ENCODE assay signal across 7 mouse cellular contexts in the genomic region with DNA sequence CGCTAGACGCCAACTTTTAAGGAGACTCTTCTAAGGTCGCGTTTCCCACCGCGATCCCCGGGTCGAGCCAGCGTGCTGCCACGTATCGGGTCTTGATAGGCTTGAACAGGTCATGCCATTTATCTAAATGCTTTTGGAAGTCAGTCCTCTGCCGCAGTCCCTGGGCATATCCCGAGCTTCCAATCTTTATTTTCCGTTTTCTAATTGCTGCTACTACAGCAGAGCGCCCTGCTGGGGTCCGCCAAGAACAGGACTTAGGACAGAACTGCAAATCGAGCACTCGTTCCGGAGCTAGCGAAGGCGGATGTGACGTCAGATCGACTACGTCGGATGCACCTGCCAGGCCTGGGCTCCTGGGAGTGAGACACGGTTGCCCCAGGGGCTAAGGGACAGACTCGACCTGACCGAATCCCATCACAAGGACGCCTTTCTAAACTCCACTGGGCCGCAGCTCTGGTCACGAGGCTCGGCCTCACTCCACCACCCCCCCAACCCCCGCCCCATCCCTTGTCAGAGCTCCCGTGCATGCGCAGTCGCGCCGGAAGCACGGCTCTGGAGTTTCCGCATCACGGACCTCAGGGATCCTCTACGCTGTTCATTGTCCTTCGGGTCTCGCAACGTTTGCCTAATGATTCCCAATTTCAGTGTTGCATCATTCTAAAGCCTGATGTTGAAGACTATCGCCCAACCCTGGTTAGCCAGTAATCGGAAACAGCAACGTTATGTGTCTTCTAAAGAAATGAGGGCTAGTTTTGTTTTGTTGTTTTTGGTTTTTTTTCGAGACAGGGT. TPM values are rescaled to one million over a fixed set of nuclear protein-coding genes. Genes with fewer than 3 reads are reported as not detected.
DNase-seq lines count a peak whose midpoint lies in the region; ATAC-seq and TF ChIP-seq lines count a peak whose summit lies in the region.

No protein-coding gene starts in this region.

- ATAC-seq in embryonic facial prominence, embryonic 12.5 days (ENCODE audit: insufficient number of reproducible peaks, insufficient read depth, low FRiP score, low TSS enrichment): peak; percentile 85
- peak; percentile 89 for ATAC-seq in limb, embryonic 12.5 days (ENCODE audit: insufficient number of reproducible peaks, insufficient read depth, low FRiP score, low TSS enrichment, low read depth)
- peak; percentile 97 for ATAC-seq in midbrain, embryonic 15.5 days (replicated peaks)

- H3K27me3 ChIP-seq in embryonic facial prominence, embryonic 12.5 days: no peaks in the 10 kb centered on the region
- H3K27me3 ChIP-seq in kidney, adult 2 months (replicated peaks; ENCODE audit: control insufficient read depth, insufficient read depth, low read length): no peaks in the 10 kb centered on the region
- H3K27me3 ChIP-seq in limb, embryonic 12.5 days: no peaks in the 10 kb centered on the region
- H3K27me3 ChIP-seq in midbrain, embryonic 15.5 days (replicated peaks): no peaks in the 10 kb centered on the region
- no peaks in the 10 kb centered on the region for H3K27me3 ChIP-seq in spleen, adult 2 months (ENCODE audit: control insufficient read depth, insufficient read depth, low read length)

- TF ChIP-seq POLR2A in kidney, adult 2 months (IDR thresholded peaks at IDR 0.05; ENCODE audit: low read depth, low read length): no peak
- TF ChIP-seq POLR2A in spleen, adult 2 months (IDR thresholded peaks at IDR 0.05; ENCODE audit: low read depth, low read length): peak; percentile 77

- H3K27ac ChIP-seq in embryonic facial prominence, embryonic 12.5 days: peak overlapping the region; percentile 89
- peak overlapping the region; percentile 95 for H3K27ac ChIP-seq in kidney, adult 2 months (ENCODE audit: insufficient read depth, low read depth, low read length)
- H3K27ac ChIP-seq in limb, embryonic 12.5 days: peak overlapping the region; percentile 90
- peak overlapping the region; percentile 98 for H3K27ac ChIP-seq in midbrain, embryonic 15.5 days
- peak overlapping the region; percentile 98 for H3K27ac ChIP-seq in spleen, adult 2 months (ENCODE audit: insufficient read depth, low read length)

- WGBS in embryonic facial prominence, embryonic 12.5 days: 2% methylated on average over 49 of the region's 49 CpGs
- under 1% methylated on average over 49 of the region's 49 CpGs for WGBS in kidney, adult 2 months
- 2% methylated on average over 49 of the region's 49 CpGs for WGBS in limb, embryonic 12.5 days
- WGBS in midbrain, embryonic 15.5 days: under 1% methylated on average over 49 of the region's 49 CpGs
- under 1% methylated on average over 49 of the region's 49 CpGs for WGBS in spleen, adult 2 months

- H3K4me3 ChIP-seq in embryonic facial prominence, embryonic 12.5 days: peak overlapping the region; percentile 54
- H3K4me3 ChIP-seq in kidney, adult 2 months (ENCODE audit: insufficient read depth, low read depth, low read length): peak overlapping the region; percentile 63
- peak overlapping the region; percentile 54 for H3K4me3 ChIP-seq in limb, embryonic 12.5 days (replicated peaks)
- peak overlapping the region; percentile 46 for H3K4me3 ChIP-seq in midbrain, embryonic 15.5 days
- H3K4me3 ChIP-seq in spleen, adult 2 months (ENCODE audit: extremely low read depth, insufficient read depth, insufficient read length): peak overlapping the region; percentile 82

- peaks cover 10% of the 10 kb centered on the region for H3K36me3 ChIP-seq in embryonic facial prominence, embryonic 12.5 days
- H3K36me3 ChIP-seq in kidney, adult 2 months (ENCODE audit: control insufficient read depth, insufficient read depth, low read length): no peaks in the 10 kb centered on the region; the same call in 1 of the 2 replicates
- H3K36me3 ChIP-seq in limb, embryonic 12.5 days: peaks cover 26% of the 10 kb centered on the region
- H3K36me3 ChIP-seq in midbrain, embryonic 15.5 days (replicated peaks): peaks cover under 1% of the 10 kb centered on the region; the same call in 1 of the 2 replicates
- peaks cover 3% of the 10 kb centered on the region for H3K36me3 ChIP-seq in spleen, adult 2 months (ENCODE audit: control insufficient read depth, insufficient read depth, low read length)

- H3K4me1 ChIP-seq in embryonic facial prominence, embryonic 12.5 days: 0 out of 2 replicates have a peak, but pooled peaks cover 6% of the 10 kb centered on the region
- no peaks in the 10 kb centered on the region for H3K4me1 ChIP-seq in kidney, adult 2 months (ENCODE audit: control insufficient read depth, insufficient read depth, low read length)
- 0 out of 2 replicates have a peak, but pooled peaks cover 4% of the 10 kb centered on the region for H3K4me1 ChIP-seq in limb, embryonic 12.5 days (replicated peaks)
- peaks cover 5% of the 10 kb centered on the region; the same call in 1 of the 2 replicates for H3K4me1 ChIP-seq in midbrain, embryonic 15.5 days
- H3K4me1 ChIP-seq in spleen, adult 2 months (ENCODE audit: control insufficient read depth, insufficient read depth, insufficient read length): no peaks in the 10 kb centered on the region; the same call in 1 of the 2 replicates

- peak; percentile 91 for DNase-seq in adrenal gland, postnatal 25 days
- DNase-seq in heart, adult 11 months: peak; percentile 99
- peak; percentile 96 for DNase-seq in kidney, adult 2 months
- DNase-seq in spleen, adult 2 months (ENCODE audit: low read depth in 1 of 2, low spot score in 2 of 2): peak; percentile 85 to 89

- peak overlapping the region; percentile 53 for H3K9ac ChIP-seq in embryonic facial prominence, embryonic 12.5 days
- peak overlapping the region; percentile 57 for H3K9ac ChIP-seq in limb, embryonic 12.5 days (replicated peaks)
- peak overlapping the region; percentile 63 for H3K9ac ChIP-seq in midbrain, embryonic 15.5 days

- TF ChIP-seq CTCF in kidney, adult 2 months (conservative IDR thresholded peaks at IDR 0.05; ENCODE audit: insufficient read depth, insufficient read length, low read depth, low read length): no peak
- TF ChIP-seq CTCF in spleen, adult 2 months (IDR thresholded peaks at IDR 0.05; ENCODE audit: extremely low read depth, insufficient read depth, insufficient read length, insufficient replicate concordance): no peak

- H3K9me3 ChIP-seq in embryonic facial prominence, embryonic 12.5 days: no peaks in the 10 kb centered on the region
- H3K9me3 ChIP-seq in limb, embryonic 12.5 days: no peaks in the 10 kb centered on the region
- no peaks in the 10 kb centered on the region for H3K9me3 ChIP-seq in midbrain, embryonic 15.5 days

- peak overlapping the region; percentile 67 for H3K4me2 ChIP-seq in embryonic facial prominence, embryonic 12.5 days (replicated peaks)
- H3K4me2 ChIP-seq in limb, embryonic 12.5 days: peak overlapping the region; percentile 64
- H3K4me2 ChIP-seq in midbrain, embryonic 15.5 days: peak overlapping the region; percentile 71

RNA-seq across cellular contexts. Expression of gene Anp32e, which starts 21.9 kb away (rescaled TPM):
- 77.8 and 94.0 TPM in 2 replicates for total RNA-seq in adrenal gland, postnatal 25 days (2021)
- polyA plus RNA-seq in embryonic facial prominence, embryonic 12.5 days (2016; fragmentation: Nextera tagmentation; extraction: Ambion mirVana): 241 and 287 TPM in 2 replicates
- polyA plus RNA-seq in kidney, adult 2 months (2012; rRNA removed): 13.0 and 18.5 TPM in 2 replicates
- polyA plus RNA-seq in limb, embryonic 12.5 days (2016; fragmentation: Nextera tagmentation; extraction: Ambion mirVana): 304 and 327 TPM in 2 replicates
- polyA plus RNA-seq in midbrain, embryonic 15.5 days (2015; fragmentation: Nextera tagmentation; extraction: Ambion mirVana): 116 and 123 TPM in 2 replicates
- 12.7 and 21.2 TPM in 2 replicates for polyA plus RNA-seq in spleen, adult 2 months (2012; rRNA removed)

RNA-seq across cellular contexts. Expression of gene Plekho1, which starts 44.8 kb away (rescaled TPM):
- total RNA-seq in adrenal gland, postnatal 25 days (2021): 18.6 and 25.1 TPM in 2 replicates
- 71.9 and 85.9 TPM in 2 replicates for polyA plus RNA-seq in embryonic facial prominence, embryonic 12.5 days (2016; fragmentation: Nextera tagmentation; extraction: Ambion mirVana)
- 32.4 and 33.2 TPM in 2 replicates for polyA plus RNA-seq in kidney, adult 2 months (2012; rRNA removed)
- polyA plus RNA-seq in limb, embryonic 12.5 days (2016; fragmentation: Nextera tagmentation; extraction: Ambion mirVana): 79.8 and 91.8 TPM in 2 replicates
- 59.3 and 63.1 TPM in 2 replicates for polyA plus RNA-seq in midbrain, embryonic 15.5 days (2015; fragmentation: Nextera tagmentation; extraction: Ambion mirVana)
- polyA plus RNA-seq in spleen, adult 2 months (2012; rRNA removed): 60.1 and 91.7 TPM in 2 replicates

RNA-seq across cellular contexts. Expression of gene Car14, which starts 46.5 kb away (rescaled TPM):
- 2.7 and 5.7 TPM in 2 replicates for total RNA-seq in adrenal gland, postnatal 25 days (2021)
- polyA plus RNA-seq in embryonic facial prominence, embryonic 12.5 days (2016; fragmentation: Nextera tagmentation; extraction: Ambion mirVana): 30.1 and 36.4 TPM in 2 replicates
- 206 TPM in 2 replicates for polyA plus RNA-seq in kidney, adult 2 months (2012; rRNA removed)
- polyA plus RNA-seq in limb, embryonic 12.5 days (2016; fragmentation: Nextera tagmentation; extraction: Ambion mirVana): 74.2 and 78.4 TPM in 2 replicates
- polyA plus RNA-seq in midbrain, embryonic 15.5 days (2015; fragmentation: Nextera tagmentation; extraction: Ambion mirVana): 10.6 and 11.1 TPM in 2 replicates
- polyA plus RNA-seq in spleen, adult 2 months (2012; rRNA removed): 0.50 TPM in 1 of 2 replicates, not detected in the other

RNA-seq across cellular contexts. Expression of gene Aph1a, which starts 57.2 kb away (rescaled TPM):
- 93.3 and 145 TPM in 2 replicates for total RNA-seq in adrenal gland, postnatal 25 days (2021)
- 27.5 and 31.3 TPM in 2 replicates for polyA plus RNA-seq in embryonic facial prominence, embryonic 12.5 days (2016; fragmentation: Nextera tagmentation; extraction: Ambion mirVana)
- polyA plus RNA-seq in kidney, adult 2 months (2012; rRNA removed): 177 and 182 TPM in 2 replicates
- 29.0 and 31.5 TPM in 2 replicates for polyA plus RNA-seq in limb, embryonic 12.5 days (2016; fragmentation: Nextera tagmentation; extraction: Ambion mirVana)
- 34.3 and 36.1 TPM in 2 replicates for polyA plus RNA-seq in midbrain, embryonic 15.5 days (2015; fragmentation: Nextera tagmentation; extraction: Ambion mirVana)
- 100 and 174 TPM in 2 replicates for polyA plus RNA-seq in spleen, adult 2 months (2012; rRNA removed)

RNA-seq across cellular contexts. Expression of gene BC028528, which starts 59.2 kb away (rescaled TPM):
- 9.3 and 10.3 TPM in 2 replicates for total RNA-seq in adrenal gland, postnatal 25 days (2021)
- 14.3 and 14.4 TPM in 2 replicates for polyA plus RNA-seq in embryonic facial prominence, embryonic 12.5 days (2016; fragmentation: Nextera tagmentation; extraction: Ambion mirVana)
- polyA plus RNA-seq in kidney, adult 2 months (2012; rRNA removed): 5.7 and 8.1 TPM in 2 replicates
- polyA plus RNA-seq in limb, embryonic 12.5 days (2016; fragmentation: Nextera tagmentation; extraction: Ambion mirVana): 11.1 and 11.6 TPM in 2 replicates
- polyA plus RNA-seq in midbrain, embryonic 15.5 days (2015; fragmentation: Nextera tagmentation; extraction: Ambion mirVana): 18.8 and 22.2 TPM in 2 replicates
- 11.5 and 12.7 TPM in 2 replicates for polyA plus RNA-seq in spleen, adult 2 months (2012; rRNA removed)

Comparison
In these comparisons a context has a peak if more than half of its experiments do, and no peak if none do; other contexts are left out.
1. Peak in every context shown above with its lines: DNase-seq, ATAC-seq, H3K4me3 ChIP-seq and H3K27ac ChIP-seq.